Mouse (Mus musculus) neural tube, embryonic 13.5 days (tissue): ENCODE data around the gene Thnsl2. TPM values are rescaled to one million over a fixed set of nuclear protein-coding genes. Genes with fewer than 3 reads are reported as not detected.

ENCODE experiments used
- ATAC-seq: fragments of 200-750 bp; cut with Nextera tagmentation; 2 replicates; pipeline ENCODE4 v1.8.0; 2017; ENCODE audit warnings: low read depth, mild to moderate bottlenecking, moderate TSS enrichment, moderate library complexity
- H3K27ac ChIP-seq: fragments of 300-500 bp; sonication (generic); replicated peaks from 2 replicates; pipeline ENCODE4 v1.5.1; 2015; ENCODE audit warnings: moderate library complexity, mild to moderate bottlenecking, inconsistent platforms
- H3K27me3 ChIP-seq: fragments of 300-500 bp; sonication (generic); 2 replicates; pipeline ENCODE4 v1.6.1; 2015; ENCODE audit warnings: mild to moderate bottlenecking, inconsistent platforms
- H3K36me3 ChIP-seq: fragments of 300-500 bp; sonication (generic); 2 replicates; pipeline ENCODE4 v1.6.1; 2015; ENCODE audit warnings: mild to moderate bottlenecking, inconsistent platforms
- H3K4me1 ChIP-seq: fragments of 300-500 bp; sonication (generic); replicated peaks from 2 replicates; pipeline ENCODE4 v1.6.1; 2015; ENCODE audit warnings: inconsistent platforms
- H3K4me2 ChIP-seq: fragments of 300-500 bp; sonication (generic); 2 replicates; pipeline ENCODE4 v1.6.1; 2015; ENCODE audit warnings: inconsistent platforms, mild to moderate bottlenecking, moderate library complexity
- H3K4me3 ChIP-seq: fragments of 300-500 bp; sonication (generic); 2 replicates; pipeline ENCODE4 v1.5.1; 2015; ENCODE audit warnings: mild to moderate bottlenecking, inconsistent platforms
- H3K9ac ChIP-seq: fragments of 300-500 bp; sonication (generic); 2 replicates; pipeline ENCODE4 v1.6.1; 2015; ENCODE audit warnings: moderate library complexity, mild to moderate bottlenecking, inconsistent platforms
- H3K9me3 ChIP-seq: fragments of 300-500 bp; sonication (generic); 2 replicates; pipeline ENCODE4 v1.6.1; 2016; ENCODE audit warnings: inconsistent platforms
- WGBS: fragments of 180-500 bp; shearing (Covaris S2); methylation state at CpG from one replicate; pipeline ENCODE4 v1.1.7; 2015; 5-methylcytosine and 5-hydroxymethylcytosine counted together
- polyA plus RNA-seq: library from polyadenylated mRNA; unstranded; fragments of >200 nt; fragmentation: Nextera tagmentation; extraction: Ambion mirVana; gene quantifications from 2 replicates; pipeline ENCODE4 v1.2.1, GENCODE M21; 2015

Thnsl2 gene
- polyA plus RNA-seq = 4.5 and 4.9 TPM in 2 replicates

DNA sequence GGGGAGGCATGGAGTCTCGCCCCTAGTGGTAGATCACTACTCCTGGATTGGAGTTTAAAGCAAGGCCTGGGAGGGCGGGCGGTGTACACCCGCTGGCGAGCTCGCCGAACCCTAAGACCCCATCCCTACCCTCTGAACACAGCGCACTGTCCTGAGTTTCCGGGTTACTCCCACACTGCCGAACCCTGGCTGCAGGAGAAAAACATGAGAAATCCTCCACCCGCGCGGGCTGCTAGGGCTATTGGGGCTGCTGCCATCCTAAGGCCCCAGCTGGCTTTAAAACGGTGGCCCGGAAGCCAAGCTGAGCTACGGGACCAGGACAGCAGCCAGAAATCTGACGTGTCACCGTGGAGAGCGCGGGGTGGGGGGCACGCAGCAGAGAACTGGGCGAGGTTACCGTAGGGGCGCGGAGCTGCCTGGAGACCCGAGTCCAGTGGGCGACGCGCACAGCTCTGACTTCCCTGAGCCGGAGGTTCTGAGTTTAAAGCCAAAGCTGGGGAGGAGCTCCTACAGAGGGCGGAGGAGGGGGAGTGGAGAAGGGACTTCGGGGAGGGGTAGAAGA lies at the start of gene Thnsl2:
Thnsl2 (minus strand) TSS at position 546 of the 562 bp plus-strand sequence.
- peak within 1 kb of the TSS; percentile 77 for H3K4me2 ChIP-seq
- ATAC-seq = peak; percentile 93
- H3K27me3 ChIP-seq = no peaks in the 10 kb centered on the region
- H3K4me1 ChIP-seq = peaks cover 6% of the 10 kb centered on the region
- no peaks in the 10 kb centered on the region for H3K36me3 ChIP-seq
- H3K9me3 ChIP-seq = no peaks in the 10 kb centered on the region
- under 1% methylated on average over 32 of the region's 32 CpGs for WGBS
- peak within 1 kb of the TSS; percentile 81 for H3K27ac ChIP-seq
- peak within 1 kb of the TSS; percentile 51 for H3K4me3 ChIP-seq
- H3K9ac ChIP-seq = peak within 1 kb of the TSS; percentile 72

- no peaks in the 10 kb centered on the region for H3K4me1 ChIP-seq
- 75% methylated on average over 6 of the region's 6 CpGs for WGBS
These were observed 49.0 kb upstream of the Thnsl2 start for GRCm38 (mm10) chr6:71193151-71193740.

GRCm38 (mm10) chr6:71190501-71190900 lies 46.3 kb upstream of the Thnsl2 start:
- Histone ChIP-seq H3K27ac (no peak overlapping the region), H3K4me3 (no peak overlapping the region), H3K9ac (no peak overlapping the region), H3K4me1 (no peaks in the 10 kb centered on the region), H3K9me3 (no peaks in the 10 kb centered on the region), H3K4me2 (no peak overlapping the region), H3K36me3 (no peaks in the 10 kb centered on the region), H3K27me3 (no peaks in the 10 kb centered on the region)
- WGBS = 87% methylated on average over 2 of the region's 2 CpGs
- ATAC-seq = no peak

More at GRCm38 (mm10) chr6:71193151-71193740, 49.0 kb upstream of the Thnsl2 start:
- Histone ChIP-seq H3K36me3 (no peaks in the 10 kb centered on the region), H3K27ac (no peak overlapping the region), H3K4me2 (no peak overlapping the region), H3K9ac (no peak overlapping the region), H3K27me3 (no peaks in the 10 kb centered on the region), H3K9me3 (no peaks in the 10 kb centered on the region), H3K4me3 (no peak overlapping the region)
- ATAC-seq = no peak

DNA sequence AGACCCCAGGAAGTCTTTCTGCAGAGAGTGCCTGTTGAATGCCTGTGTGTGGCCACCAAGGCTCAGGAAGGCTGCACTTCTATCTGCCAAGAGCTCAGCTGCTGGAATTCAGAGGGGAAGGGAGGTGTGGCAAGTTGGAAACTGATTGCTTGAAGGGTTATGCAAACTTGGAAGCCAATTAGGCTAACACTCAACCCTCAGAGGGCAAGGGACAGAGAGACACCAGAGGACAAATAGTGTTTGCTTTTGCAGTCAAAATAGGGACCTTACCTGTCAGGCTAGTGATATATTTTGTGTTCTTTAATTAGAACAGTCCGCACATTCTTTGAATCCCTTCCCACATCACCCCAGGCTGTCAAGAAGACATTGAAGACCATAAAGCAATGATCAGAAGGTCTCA lies 45.3 kb upstream of the Thnsl2 start:
- ATAC-seq = no peak
- WGBS = 42% methylated on average over 1 of the region's 1 CpGs
- Histone ChIP-seq H3K9me3 (no peaks in the 10 kb centered on the region), H3K36me3 (no peaks in the 10 kb centered on the region), H3K9ac (no peak overlapping the region), H3K4me2 (no peak overlapping the region), H3K27me3 (no peaks in the 10 kb centered on the region), H3K4me3 (no peak overlapping the region), H3K4me1 (no peaks in the 10 kb centered on the region), H3K27ac (no peak overlapping the region)

GRCm38 (mm10) chr6:71184941-71185604 lies 40.8 kb upstream of the Thnsl2 start:
- Histone ChIP-seq H3K4me1 (no peaks in the 10 kb centered on the region), H3K27me3 (no peaks in the 10 kb centered on the region), H3K36me3 (no peaks in the 10 kb centered on the region), H3K9ac (no peak overlapping the region), H3K4me2 (no peak overlapping the region), H3K9me3 (no peaks in the 10 kb centered on the region), H3K4me3 (no peak overlapping the region), H3K27ac (no peak overlapping the region)
- 85% methylated on average over 7 of the region's 7 CpGs for WGBS
- no peak for ATAC-seq

GRCm38 (mm10) chr6:71180596-71180995 lies 36.4 kb upstream of the Thnsl2 start:
- H3K36me3 ChIP-seq = no peaks in the 10 kb centered on the region
- no peak overlapping the region for H3K27ac ChIP-seq
- H3K4me3 ChIP-seq = no peak overlapping the region
- WGBS = 94% methylated on average over 1 of the region's 1 CpGs
- H3K9ac ChIP-seq = no peak overlapping the region
- no peaks in the 10 kb centered on the region for H3K27me3 ChIP-seq
- no peak for ATAC-seq
- no peaks in the 10 kb centered on the region for H3K4me1 ChIP-seq
- H3K9me3 ChIP-seq = no peaks in the 10 kb centered on the region
- H3K4me2 ChIP-seq = no peak overlapping the region

- 91% methylated on average over 10 of the region's 10 CpGs for WGBS
- Histone ChIP-seq H3K9me3 (no peaks in the 10 kb centered on the region), H3K4me1 (no peaks in the 10 kb centered on the region), H3K4me2 (no peak overlapping the region), H3K36me3 (no peaks in the 10 kb centered on the region), H3K27ac (no peak overlapping the region), H3K27me3 (no peaks in the 10 kb centered on the region), H3K4me3 (no peak overlapping the region), H3K9ac (no peak overlapping the region)
- no peak for ATAC-seq
These were observed 28.8 kb upstream of the Thnsl2 start for GRCm38 (mm10) chr6:71172812-71173580.

GRCm38 (mm10) chr6:71166551-71167169 lies 22.4 kb upstream of the Thnsl2 start:
- no peak for ATAC-seq

DNA sequence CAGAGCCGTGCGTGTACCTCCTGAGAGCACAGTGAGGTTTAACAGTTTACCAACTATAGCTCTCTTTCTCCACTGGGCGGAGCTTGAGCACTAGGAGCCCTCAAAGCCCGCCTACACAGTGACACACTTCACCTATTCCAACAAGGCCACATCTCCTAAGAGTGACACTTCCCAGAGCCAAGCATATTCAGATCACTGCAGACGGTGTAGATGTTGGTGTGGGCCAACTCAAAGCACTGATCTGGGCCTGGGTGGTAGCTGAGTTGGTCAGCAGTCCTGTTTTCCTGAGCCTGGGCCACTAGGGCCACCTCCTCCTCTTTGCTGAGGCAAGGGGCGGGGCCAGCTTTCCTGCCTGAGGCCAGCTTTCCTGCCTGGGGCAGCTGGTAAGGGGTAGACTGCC lies 20.2 kb upstream of the Thnsl2 start:
- no peaks in the 10 kb centered on the region for H3K4me1 ChIP-seq
- no peak overlapping the region for H3K4me3 ChIP-seq
- H3K27me3 ChIP-seq = no peaks in the 10 kb centered on the region
- no peaks in the 10 kb centered on the region for H3K36me3 ChIP-seq
- no peak for ATAC-seq
- no peaks in the 10 kb centered on the region for H3K9me3 ChIP-seq
- WGBS = 34% methylated on average over 6 of the region's 6 CpGs
- H3K27ac ChIP-seq = no peak overlapping the region
- no peak overlapping the region for H3K9ac ChIP-seq
- no peak overlapping the region for H3K4me2 ChIP-seq

More at GRCm38 (mm10) chr6:71166551-71167169, 22.4 kb upstream of the Thnsl2 start:
- no peaks in the 10 kb centered on the region for H3K36me3 ChIP-seq
- no peak overlapping the region for H3K4me3 ChIP-seq
- 57% methylated on average over 6 of the region's 6 CpGs for WGBS
- no peaks in the 10 kb centered on the region for H3K27me3 ChIP-seq
- no peaks in the 10 kb centered on the region for H3K4me1 ChIP-seq
- H3K27ac ChIP-seq = no peak overlapping the region
- H3K9ac ChIP-seq = no peak overlapping the region
- no peaks in the 10 kb centered on the region for H3K9me3 ChIP-seq
- H3K4me2 ChIP-seq = no peak overlapping the region

GRCm38 (mm10) chr6:71162269-71162668 lies 18.0 kb upstream of the Thnsl2 start:
- no peak overlapping the region for H3K9ac ChIP-seq
- H3K4me3 ChIP-seq = no peak overlapping the region
- no peak overlapping the region for H3K4me2 ChIP-seq
- no peaks in the 10 kb centered on the region for H3K4me1 ChIP-seq
- H3K9me3 ChIP-seq = no peaks in the 10 kb centered on the region
- H3K27me3 ChIP-seq = no peaks in the 10 kb centered on the region
- no peaks in the 10 kb centered on the region for H3K36me3 ChIP-seq
- no peak for ATAC-seq
- 60% methylated on average over 4 of the region's 4 CpGs for WGBS
- no peak overlapping the region for H3K27ac ChIP-seq

DNA sequence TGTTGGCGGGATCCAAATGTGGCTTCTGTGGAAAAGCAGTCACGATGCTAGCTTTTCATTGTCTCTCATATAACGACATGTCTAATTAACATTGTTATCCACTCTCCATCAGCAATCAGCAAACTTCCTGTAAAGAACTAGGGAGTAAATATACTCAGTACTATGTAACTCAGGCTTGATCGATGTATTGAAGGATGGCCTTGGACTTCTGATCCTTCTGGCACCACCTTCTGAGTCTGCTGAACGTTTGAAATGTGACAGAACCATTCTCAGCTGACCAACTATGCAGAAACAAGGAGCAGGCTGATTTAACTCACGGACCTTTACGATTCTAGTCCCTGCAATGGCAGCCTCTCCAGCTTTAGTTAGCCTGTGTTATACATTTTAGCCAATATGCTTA lies 17.1 kb upstream of the Thnsl2 start:
- Histone ChIP-seq H3K9me3 (no peaks in the 10 kb centered on the region), H3K27ac (no peak overlapping the region), H3K4me1 (no peaks in the 10 kb centered on the region), H3K4me2 (no peak overlapping the region), H3K9ac (no peak overlapping the region), H3K27me3 (no peaks in the 10 kb centered on the region), H3K4me3 (no peak overlapping the region), H3K36me3 (no peaks in the 10 kb centered on the region)
- 85% methylated on average over 7 of the region's 7 CpGs for WGBS
- ATAC-seq = no peak
